Mouse (Mus musculus) retina, postnatal 1 day (tissue): ENCODE results near the gene Nfib.

Source experiments
- DNase-seq: peaks from one replicate; pipeline ENCODE4 v3.0.0-alpha.2; 2012

Nfib gene

GRCm38 (mm10) chr4:82333413-82333812 is 372.1 kb downstream of the Nfib start:
- DNase-seq = no peak

- DNase-seq = no peak
Measured at GRCm38 (mm10) chr4:82330095-82330494, 375.5 kb downstream of the Nfib start.

- peak; percentile 11 for DNase-seq
Measured at GRCm38 (mm10) chr4:82326140-82326529, 379.4 kb downstream of the Nfib start.

GRCm38 (mm10) chr4:82325409-82326139 is 380.0 kb downstream of the Nfib start:
- peak; percentile 30 for DNase-seq

GRCm38 (mm10) chr4:82324977-82325376 is 380.6 kb downstream of the Nfib start:
- DNase-seq = peak; percentile 80

- no peak for DNase-seq
Measured at GRCm38 (mm10) chr4:82321008-82321407, 384.5 kb downstream of the Nfib start.

- no peak for DNase-seq
Measured at GRCm38 (mm10) chr4:82319388-82319787, 386.2 kb downstream of the Nfib start.

GRCm38 (mm10) chr4:82316168-82316567 is 389.4 kb downstream of the Nfib start:
- DNase-seq = no peak

- no peak for DNase-seq
Measured at GRCm38 (mm10) chr4:82315710-82316109, 389.8 kb downstream of the Nfib start.

- no peak for DNase-seq
Measured at GRCm38 (mm10) chr4:82310924-82311734, 394.4 kb downstream of the Nfib start.

GRCm38 (mm10) chr4:82306045-82306444 is 399.5 kb downstream of the Nfib start:
- no peak for DNase-seq

GRCm38 (mm10) chr4:82304148-82304871 is 401.2 kb downstream of the Nfib start:
- peak; percentile 86 for DNase-seq

- no peak for DNase-seq
Measured at GRCm38 (mm10) chr4:82303362-82303900, 402.1 kb downstream of the Nfib start.

GRCm38 (mm10) chr4:82302901-82303300 is 402.6 kb downstream of the Nfib start:
- DNase-seq = no peak

GRCm38 (mm10) chr4:82298606-82299005 is 406.9 kb downstream of the Nfib start:
- no peak for DNase-seq

GRCm38 (mm10) chr4:82297562-82297961 is 408.0 kb downstream of the Nfib start:
- no peak for DNase-seq

- DNase-seq = no peak
Measured at GRCm38 (mm10) chr4:82294066-82294465, 411.5 kb downstream of the Nfib start.

- no peak for DNase-seq
Measured at GRCm38 (mm10) chr4:82291174-82291847, 414.2 kb downstream of the Nfib start.

- no peak for DNase-seq
Measured at GRCm38 (mm10) chr4:82290623-82291022, 414.9 kb downstream of the Nfib start.

- DNase-seq = no peak
Measured at GRCm38 (mm10) chr4:82289596-82289995, 416.0 kb downstream of the Nfib start.

GRCm38 (mm10) chr4:82288138-82288537 is 417.4 kb downstream of the Nfib start:
- no peak for DNase-seq

- no peak for DNase-seq
Measured at GRCm38 (mm10) chr4:82287454-82287853, 418.1 kb downstream of the Nfib start.

GRCm38 (mm10) chr4:82286931-82287330 is 418.6 kb downstream of the Nfib start:
- no peak for DNase-seq
